Mouse (Mus musculus): ENCODE data around the gene Vmn1r112.
"Not testable (repeated sequence)": the region's sequence is repeated elsewhere in the genome, so short reads cannot be mapped to it uniquely, and the experiment has no call there.

Gene Vmn1r112

DNA sequence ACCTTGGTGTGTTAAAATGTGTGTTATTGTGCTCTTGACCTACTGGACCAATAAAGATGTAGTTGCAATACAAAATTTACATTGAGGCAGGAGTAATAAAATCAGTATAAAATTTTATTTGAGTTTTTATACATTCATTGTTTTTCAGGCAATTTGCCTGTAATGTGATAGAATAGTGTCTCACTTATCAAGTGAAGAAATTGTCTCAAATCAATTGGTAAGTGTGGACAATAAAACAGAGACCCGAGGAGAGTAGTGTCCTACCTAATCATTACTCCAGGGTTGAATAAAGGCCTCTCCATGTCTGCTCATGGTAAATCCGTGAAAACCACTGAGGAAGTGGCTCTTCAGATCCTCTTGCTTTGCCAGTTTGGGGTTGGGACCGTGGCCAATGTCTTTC lies at the start of gene Vmn1r112:
Gene Vmn1r112, plus strand, starts transcription at position 301 of the 400 bp plus-strand sequence.
- CTCF ChIA-PET, result not testable (repeated sequence)

DNA sequence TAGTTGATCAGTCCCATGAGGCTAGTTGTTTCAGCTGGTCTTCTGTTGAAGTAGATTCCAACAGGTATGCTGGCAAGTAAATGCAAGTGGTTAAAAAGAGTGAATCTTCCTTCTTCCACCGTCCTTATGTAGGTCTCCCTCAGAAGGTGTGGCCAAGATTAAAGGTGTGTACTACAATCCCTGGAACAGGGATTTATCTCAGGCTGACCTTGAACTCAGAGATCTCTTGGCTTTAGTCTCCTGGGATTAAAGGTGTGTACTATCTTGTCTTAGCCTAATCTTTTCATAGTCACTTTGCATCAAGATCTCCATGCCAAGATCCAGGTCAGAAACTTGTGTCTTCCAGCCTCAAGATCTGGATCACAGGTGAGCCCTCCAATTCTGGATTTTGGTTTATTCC lies 40.5 kb upstream of the Vmn1r112 start, which contains the start of gene Gm10668:
Gene Gm10668, minus strand, starts transcription at position 101 of the 400 bp plus-strand sequence.
- CTCF ChIA-PET, result not testable (repeated sequence)

DNA sequence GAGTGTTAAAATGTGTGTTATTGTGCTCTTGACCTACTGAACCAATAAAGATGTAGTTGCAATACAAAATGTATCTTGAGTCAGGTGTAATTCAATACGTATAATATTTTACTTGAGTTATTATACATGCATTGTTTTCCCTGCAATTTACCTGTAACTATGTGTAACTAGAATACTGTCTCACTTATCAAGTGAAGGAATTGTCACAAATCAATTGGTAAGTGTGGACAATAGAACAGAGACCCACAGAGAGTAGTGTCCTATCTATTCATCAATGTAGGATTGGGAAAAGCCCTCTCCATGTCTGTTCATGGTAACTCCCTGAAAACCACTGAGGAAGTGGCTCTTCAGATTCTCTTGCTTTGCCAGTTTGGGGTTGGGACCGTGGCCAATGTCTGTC lies 16.0 kb downstream of the Vmn1r112 start, which contains the start of gene Vmn1r113:
Gene Vmn1r113, plus strand, starts transcription at position 301 of the 400 bp plus-strand sequence.
- CTCF ChIA-PET, result not testable (repeated sequence)

GRCm38 (mm10) chr7:20812086-20812485 lies 41.1 kb downstream of the Vmn1r112 start, which contains the start of gene Vmn1r114:
Gene Vmn1r114, minus strand, starts transcription at chr7:20812186.
- CTCF ChIA-PET, result not testable (repeated sequence)

All from spleen, embryonic (tissue).